Mouse (Mus musculus) hindbrain, embryonic 15.5 days (tissue): ENCODE results near the gene Tmem117. TPM values are rescaled to one million over a fixed set of nuclear protein-coding genes. Genes with fewer than 3 reads are reported as not detected.

Experiments
- ATAC-seq: fragments of 200-750 bp; cut with Nextera tagmentation; 2 replicates; pipeline ENCODE4 v1.8.0; 2017; ENCODE audit warnings: low read depth, moderate number of reproducible peaks, moderate TSS enrichment; ENCODE audit not compliant: low FRiP score
- H3K27ac ChIP-seq: fragments of 300-500 bp; sonication (generic); replicated peaks from 2 replicates; pipeline ENCODE4 v1.5.1; 2015; ENCODE audit warnings: mild to moderate bottlenecking, inconsistent platforms
- H3K27me3 ChIP-seq: fragments of 300-500 bp; sonication (generic); 2 replicates; pipeline ENCODE4 v1.6.1; 2015; ENCODE audit warnings: control low read depth, inconsistent platforms
- H3K36me3 ChIP-seq: fragments of 300-500 bp; sonication (generic); 2 replicates; pipeline ENCODE4 v1.6.1; 2015; ENCODE audit warnings: control low read depth, inconsistent platforms
- H3K4me1 ChIP-seq: fragments of 300-500 bp; sonication (generic); replicated peaks from 2 replicates; pipeline ENCODE4 v1.6.1; 2015; ENCODE audit warnings: control low read depth, inconsistent platforms
- H3K4me2 ChIP-seq: fragments of 300-500 bp; sonication (generic); 2 replicates; pipeline ENCODE4 v1.6.1; 2015; ENCODE audit warnings: moderate library complexity, mild to moderate bottlenecking, inconsistent platforms
- H3K4me3 ChIP-seq: fragments of 300-500 bp; sonication (generic); 2 replicates; pipeline ENCODE4 v1.5.1; 2015; ENCODE audit warnings: mild to moderate bottlenecking, inconsistent platforms
- H3K9ac ChIP-seq: fragments of 300-500 bp; sonication (generic); 2 replicates; pipeline ENCODE4 v1.6.1; 2015; ENCODE audit warnings: inconsistent platforms
- H3K9me3 ChIP-seq: fragments of 300-500 bp; sonication (generic); 2 replicates; pipeline ENCODE4 v1.6.1; 2016; ENCODE audit warnings: control low read depth, inconsistent platforms
- WGBS: fragments of 180-500 bp; shearing (Covaris S2); methylation state at CpG from one replicate; pipeline ENCODE4 v1.1.7; 2015; 5-methylcytosine and 5-hydroxymethylcytosine counted together
- polyA plus RNA-seq: library from polyadenylated mRNA; unstranded; fragments of >200 nt; fragmentation: Nextera tagmentation; extraction: Ambion mirVana; gene quantifications from 2 replicates; pipeline ENCODE4 v1.2.1, GENCODE M21; 2015

The Tmem117 gene
- polyA plus RNA-seq, 1 experiment from 2014 or later, result 14.6 TPM

DNA sequence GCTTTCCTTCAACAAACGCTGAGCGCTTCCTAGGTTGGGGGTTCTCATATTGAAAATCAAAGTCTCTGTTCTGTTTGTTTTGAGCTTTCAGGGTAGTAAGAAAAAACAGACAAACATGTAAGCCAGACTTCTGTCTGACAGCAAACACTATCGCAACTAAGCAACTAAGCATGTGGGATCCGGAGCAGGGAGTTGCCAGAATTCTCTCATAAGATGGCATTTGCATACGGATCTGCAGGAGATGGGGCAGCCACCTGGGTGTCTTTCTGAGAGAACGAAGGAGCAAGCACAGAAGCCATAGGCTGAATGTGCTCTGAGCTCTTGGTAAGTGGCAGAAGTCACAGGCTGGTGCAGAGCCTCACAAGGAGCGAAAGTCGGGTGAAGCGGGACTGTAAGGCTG is 22.3 kb downstream of the Tmem117 start:
- H3K27me3 ChIP-seq, result no peaks in the 10 kb centered on the region
- no peaks in the 10 kb centered on the region for H3K36me3 ChIP-seq
- no peak overlapping the region for H3K27ac ChIP-seq
- no peak overlapping the region for H3K4me3 ChIP-seq
- WGBS, result 65% methylated on average over 9 of the region's 9 CpGs
- H3K4me2 ChIP-seq, result no peak overlapping the region
- H3K9ac ChIP-seq, result no peak overlapping the region
- ATAC-seq, result no peak
- peaks cover 28% of the 10 kb centered on the region for H3K4me1 ChIP-seq
- H3K9me3 ChIP-seq, result no peaks in the 10 kb centered on the region

DNA sequence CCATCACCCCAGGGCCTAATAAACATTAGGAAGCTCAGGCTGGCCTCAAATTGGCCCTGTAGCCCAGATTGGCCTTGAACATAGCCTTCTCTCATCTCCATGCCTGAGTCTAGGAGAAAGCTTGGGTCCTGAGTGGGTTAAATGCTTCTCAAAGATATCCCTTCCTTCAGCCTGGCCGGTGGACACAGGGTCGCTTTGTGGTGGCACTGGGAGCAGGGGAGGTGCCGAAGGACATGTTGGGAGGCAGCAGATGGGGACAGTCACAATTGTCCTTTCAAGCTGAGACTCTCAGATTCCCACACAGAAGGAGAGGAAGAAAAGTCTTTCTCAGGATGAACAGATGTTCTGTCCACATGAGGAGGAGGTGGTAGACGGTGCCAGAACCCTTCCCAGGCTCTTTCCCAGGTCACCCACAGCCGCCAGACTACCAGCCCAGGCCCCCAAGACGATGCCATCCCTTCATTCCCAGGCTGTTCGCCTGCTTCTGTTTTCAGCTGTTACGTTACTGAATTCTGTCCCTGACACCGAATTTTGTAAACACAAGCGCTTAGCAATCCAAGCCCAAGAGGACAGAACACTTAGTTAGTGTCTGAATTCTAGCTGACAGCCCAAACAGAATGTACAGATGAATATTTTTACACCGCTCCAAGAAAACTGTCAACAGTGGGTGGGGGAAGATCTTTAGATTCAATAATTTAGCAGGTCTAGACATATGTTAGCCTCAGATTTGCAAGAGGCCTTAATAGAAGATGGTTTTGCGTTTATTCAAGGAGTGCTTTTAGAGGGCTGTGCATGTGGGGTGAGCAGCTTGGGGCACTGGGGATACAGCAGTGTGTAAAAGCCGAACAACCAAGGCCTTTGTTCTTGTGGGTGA is 23.2 kb downstream of the Tmem117 start:
- Histone ChIP-seq H3K4me2 (no peak overlapping the region), H3K4me3 (no peak overlapping the region), H3K36me3 (no peaks in the 10 kb centered on the region), H3K9ac (no peak overlapping the region), H3K27me3 (no peaks in the 10 kb centered on the region), H3K9me3 (no peaks in the 10 kb centered on the region), H3K4me1 (peaks cover 28% of the 10 kb centered on the region), H3K27ac (no peak overlapping the region; the same call in 1 of the 2 replicates)
- no peak for ATAC-seq
- 63% methylated on average over 13 of the region's 13 CpGs for WGBS

DNA sequence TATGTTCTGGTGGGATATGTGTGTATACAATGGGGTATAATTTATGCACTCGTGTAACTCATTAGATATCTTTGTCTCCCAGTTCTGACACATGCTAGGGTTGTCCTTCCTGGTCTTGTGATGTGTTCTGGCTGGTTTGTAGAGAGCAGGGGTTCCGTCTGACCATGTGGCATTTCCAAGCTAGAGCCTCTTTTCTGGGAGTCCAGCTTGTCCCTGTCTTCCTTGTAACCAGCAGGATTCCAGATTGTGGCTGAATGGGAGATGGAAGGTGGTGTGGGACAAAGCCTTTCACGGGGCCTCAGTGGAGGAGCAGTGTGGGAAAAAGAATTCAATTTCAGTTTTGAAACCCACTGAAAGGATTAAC is 23.8 kb downstream of the Tmem117 start:
- Histone ChIP-seq H3K27me3 (no peaks in the 10 kb centered on the region), H3K36me3 (no peaks in the 10 kb centered on the region), H3K4me1 (peaks cover 27% of the 10 kb centered on the region), H3K4me3 (no peak overlapping the region), H3K9me3 (no peaks in the 10 kb centered on the region), H3K4me2 (no peak overlapping the region), H3K27ac (no peak overlapping the region; the same call in 1 of the 2 replicates), H3K9ac (no peak overlapping the region)
- 64% methylated on average over 3 of the region's 3 CpGs for WGBS
- ATAC-seq, result no peak

GRCm38 (mm10) chr15:94655811-94656323 is 26.8 kb downstream of the Tmem117 start:
- Histone ChIP-seq H3K9me3 (no peaks in the 10 kb centered on the region), H3K4me2 (no peak overlapping the region), H3K27me3 (no peaks in the 10 kb centered on the region), H3K4me3 (no peak overlapping the region), H3K9ac (no peak overlapping the region), H3K36me3 (no peaks in the 10 kb centered on the region), H3K27ac (no peak overlapping the region), H3K4me1 (peaks cover 17% of the 10 kb centered on the region; the same call in 1 of the 2 replicates)
- 89% methylated on average over 13 of the region's 13 CpGs for WGBS
- ATAC-seq, result no peak

- Histone ChIP-seq H3K9ac (no peak overlapping the region), H3K4me1 (peaks cover 10% of the 10 kb centered on the region; the same call in 1 of the 2 replicates), H3K27ac (no peak overlapping the region), H3K4me3 (no peak overlapping the region), H3K9me3 (no peaks in the 10 kb centered on the region), H3K27me3 (no peaks in the 10 kb centered on the region), H3K36me3 (no peaks in the 10 kb centered on the region), H3K4me2 (no peak overlapping the region)
- no peak for ATAC-seq
- WGBS, result 63% methylated on average over 6 of the region's 6 CpGs
Measured at GRCm38 (mm10) chr15:94657882-94658281, 28.9 kb downstream of the Tmem117 start.

- H3K4me1 ChIP-seq, result peaks cover 10% of the 10 kb centered on the region; the same call in 1 of the 2 replicates
- no peak overlapping the region for H3K4me3 ChIP-seq
- no peak overlapping the region for H3K9ac ChIP-seq
- H3K36me3 ChIP-seq, result no peaks in the 10 kb centered on the region
- 65% methylated on average over 13 of the region's 13 CpGs for WGBS
- ATAC-seq, result no peak; the same call in 1 of the 2 replicates
- H3K4me2 ChIP-seq, result no peak overlapping the region
- 0 out of 2 replicates have a peak overlapping the region, but pooled peaks have one; percentile 9 for H3K27ac ChIP-seq
- no peaks in the 10 kb centered on the region for H3K9me3 ChIP-seq
- H3K27me3 ChIP-seq, result no peaks in the 10 kb centered on the region
Measured at GRCm38 (mm10) chr15:94658392-94659111, 29.5 kb downstream of the Tmem117 start.

DNA sequence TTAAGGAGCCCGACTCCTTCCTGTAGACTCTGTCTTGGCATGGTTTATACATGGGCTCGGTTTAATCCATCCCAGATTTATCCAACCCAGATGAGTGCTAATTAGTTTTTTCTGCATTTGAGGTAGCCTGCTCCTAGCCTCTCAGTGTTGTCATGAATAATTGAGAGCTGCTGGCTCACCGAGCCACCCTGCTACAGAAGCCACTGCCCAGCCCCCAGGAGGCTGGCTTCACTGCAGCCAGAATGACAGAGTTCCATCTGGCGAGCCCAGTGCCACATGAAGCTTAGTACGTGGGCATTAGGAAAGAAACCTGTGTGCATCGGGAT is 30.0 kb downstream of the Tmem117 start:
- peak; percentile 73 for ATAC-seq
- no peak overlapping the region for H3K4me3 ChIP-seq
- no peak overlapping the region for H3K4me2 ChIP-seq
- H3K27me3 ChIP-seq, result no peaks in the 10 kb centered on the region
- H3K27ac ChIP-seq, result 0 out of 2 replicates have a peak overlapping the region, but pooled peaks have one; percentile 9
- WGBS, result 24% methylated on average over 6 of the region's 6 CpGs
- H3K9ac ChIP-seq, result no peak overlapping the region
- no peaks in the 10 kb centered on the region for H3K9me3 ChIP-seq
- peaks cover 10% of the 10 kb centered on the region; the same call in 1 of the 2 replicates for H3K4me1 ChIP-seq
- H3K36me3 ChIP-seq, result no peaks in the 10 kb centered on the region

- WGBS, result 77% methylated on average over 7 of the region's 7 CpGs
- no peak for ATAC-seq
- no peak overlapping the region for H3K4me2 ChIP-seq
- H3K9ac ChIP-seq, result no peak overlapping the region
- no peaks in the 10 kb centered on the region for H3K9me3 ChIP-seq
- no peak overlapping the region for H3K27ac ChIP-seq
- H3K36me3 ChIP-seq, result no peaks in the 10 kb centered on the region
- peaks cover 10% of the 10 kb centered on the region; the same call in 1 of the 2 replicates for H3K4me1 ChIP-seq
- H3K27me3 ChIP-seq, result no peaks in the 10 kb centered on the region
- no peak overlapping the region for H3K4me3 ChIP-seq
Measured at GRCm38 (mm10) chr15:94660913-94661312, 31.9 kb downstream of the Tmem117 start.

- WGBS, result 24% methylated on average over 9 of the region's 9 CpGs
- Histone ChIP-seq H3K9me3 (no peaks in the 10 kb centered on the region), H3K36me3 (no peaks in the 10 kb centered on the region), H3K9ac (no peak overlapping the region), H3K4me2 (no peak overlapping the region), H3K4me3 (no peak overlapping the region), H3K27me3 (no peaks in the 10 kb centered on the region), H3K27ac (no peak overlapping the region), H3K4me1 (peaks cover 10% of the 10 kb centered on the region; the same call in 1 of the 2 replicates)
- ATAC-seq, result no peak
Measured at GRCm38 (mm10) chr15:94661398-94661797, 32.4 kb downstream of the Tmem117 start.

DNA sequence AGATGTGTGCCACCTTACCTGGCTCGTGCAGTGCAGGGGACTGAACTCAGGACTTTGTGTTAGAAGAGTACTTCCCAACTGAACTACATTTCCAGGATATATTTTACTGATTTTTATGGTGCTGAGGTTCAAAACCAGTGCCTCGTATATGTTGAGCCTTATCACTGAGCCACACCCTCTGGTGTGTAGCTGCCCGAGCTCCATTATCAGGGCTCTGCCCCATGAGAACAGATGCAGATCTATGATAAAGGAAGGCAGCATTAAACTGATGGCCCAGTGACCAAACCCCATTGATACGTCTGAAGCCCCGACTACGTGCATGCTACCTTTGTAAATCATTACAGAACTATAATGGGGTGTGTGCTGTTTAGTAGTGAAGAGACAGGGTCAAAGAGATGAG is 35.6 kb downstream of the Tmem117 start:
- ATAC-seq, result no peak

DNA sequence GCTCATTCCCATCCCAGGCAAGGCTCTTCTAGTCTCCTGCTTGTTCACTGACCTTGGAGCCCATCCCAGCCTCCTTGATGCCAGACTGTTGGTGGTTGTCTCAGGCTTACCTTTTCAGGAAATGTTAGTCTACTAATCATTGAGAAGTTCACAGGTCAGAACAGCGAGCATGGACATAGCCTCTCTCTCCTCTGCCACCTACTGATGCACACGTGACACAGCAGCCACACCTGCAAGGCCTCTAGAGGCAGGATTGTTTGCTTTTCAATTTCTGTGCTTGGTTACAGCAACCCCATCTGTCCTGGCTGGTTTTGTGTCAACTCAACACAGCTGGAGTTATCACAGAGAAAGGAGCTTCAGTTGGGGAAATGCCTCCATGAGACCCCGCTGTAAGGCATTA is 52.1 kb downstream of the Tmem117 start:
- H3K4me1 ChIP-seq, result no peaks in the 10 kb centered on the region
- H3K4me2 ChIP-seq, result no peak overlapping the region
- WGBS, result 64% methylated on average over 3 of the region's 3 CpGs
- H3K27ac ChIP-seq, result no peak overlapping the region
- H3K4me3 ChIP-seq, result no peak overlapping the region
- H3K9me3 ChIP-seq, result no peaks in the 10 kb centered on the region
- no peaks in the 10 kb centered on the region for H3K36me3 ChIP-seq
- H3K9ac ChIP-seq, result no peak overlapping the region
- H3K27me3 ChIP-seq, result no peaks in the 10 kb centered on the region
- no peak for ATAC-seq

More for the DNA sequence above, 35.6 kb downstream of the Tmem117 start:
- Histone ChIP-seq H3K27ac (no peak overlapping the region), H3K4me1 (no peaks in the 10 kb centered on the region), H3K36me3 (no peaks in the 10 kb centered on the region), H3K4me2 (no peak overlapping the region), H3K27me3 (no peaks in the 10 kb centered on the region), H3K9me3 (no peaks in the 10 kb centered on the region), H3K9ac (no peak overlapping the region), H3K4me3 (no peak overlapping the region)
- WGBS, result 89% methylated on average over 6 of the region's 6 CpGs

DNA sequence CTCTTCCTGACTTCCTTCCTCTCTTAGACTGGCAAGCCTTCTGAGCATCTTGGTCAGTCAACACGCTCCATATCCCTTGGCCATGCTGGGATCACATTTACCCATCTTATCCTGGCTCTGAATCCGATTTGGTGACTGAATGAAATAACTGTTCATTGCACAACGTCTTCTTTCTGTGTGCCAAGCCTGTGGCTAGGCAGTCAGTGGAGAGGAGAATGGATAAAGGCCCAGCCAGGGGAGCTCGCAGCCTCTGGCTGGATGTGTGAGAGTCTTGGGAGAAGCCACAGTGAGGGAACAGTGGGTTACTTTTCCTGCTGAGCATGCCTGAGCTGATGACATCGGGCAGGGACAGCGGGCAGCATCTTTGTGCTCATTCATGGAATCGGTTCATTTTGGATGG is 55.2 kb downstream of the Tmem117 start:
- Histone ChIP-seq H3K9me3 (no peaks in the 10 kb centered on the region), H3K4me3 (no peak overlapping the region), H3K4me2 (no peak overlapping the region), H3K27me3 (no peaks in the 10 kb centered on the region), H3K36me3 (no peaks in the 10 kb centered on the region), H3K27ac (no peak overlapping the region), H3K9ac (no peak overlapping the region), H3K4me1 (no peaks in the 10 kb centered on the region)
- 80% methylated on average over 7 of the region's 7 CpGs for WGBS
- 0 out of 2 replicates have a peak, but pooled peaks have one; percentile 11 for ATAC-seq
